Mouse (Mus musculus) thymus, adult 2 months (tissue): Measurements from ENCODE around the gene Erc2.

Experiments
- CTCF ChIP-seq: fragments of 200-500 bp; IDR thresholded peaks from 2 replicates; pipeline ENCODE4 v1.5.1; 2012; ENCODE audit warnings: mild to moderate bottlenecking, control low read depth, low read length, moderate library complexity, borderline replicate concordance; ENCODE audit not compliant: control insufficient read depth, poor library complexity, insufficient read depth; ENCODE audit errors: extremely low read depth
- POLR2A ChIP-seq: fragments of 200-500 bp; IDR thresholded peaks from 2 replicates; pipeline ENCODE4 v1.6.1; 2012; ENCODE audit warnings: mild to moderate bottlenecking, low read length, control low read depth, moderate library complexity; ENCODE audit not compliant: control insufficient read depth, poor library complexity, insufficient read depth; ENCODE audit errors: extremely low read depth

GRCm38 (mm10) chr14:28271846-28272245 lies 649.6 kb downstream of the Erc2 start:
- TF ChIP-seq POLR2A: no peak
- TF ChIP-seq CTCF: no peak
